Mouse (Mus musculus): ENCODE results near the gene Smim26. TPM values are rescaled to one million over a fixed set of nuclear protein-coding genes. Genes with fewer than 3 reads are reported as not detected.

The Smim26 gene
- polyA plus RNA-seq, 1 experiment from 2014 or later, result 29.6 TPM

- Histone ChIP-seq H3K36me3 (no peaks in the 10 kb centered on the region), H3K4me3 (no peak overlapping the region), H3K9ac (no peak overlapping the region), H3K27ac (no peak overlapping the region), H3K27me3 (replicated peaks) (no peaks in the 10 kb centered on the region), H3K4me1 (no peaks in the 10 kb centered on the region; the same call in 1 of the 2 replicates), H3K4me2 (no peak overlapping the region), H3K9me3 (replicated peaks) (no peaks in the 10 kb centered on the region)
- WGBS (ENCODE audit: insufficient replicate concordance), result 59% methylated on average over 4 of the region's 4 CpGs
- no peak for ATAC-seq
Observed at GRCm38 (mm10) chr2:144638719-144639118, 44.9 kb downstream of the Smim26 start.

- H3K9me3 ChIP-seq (replicated peaks), result no peaks in the 10 kb centered on the region
- no peak for ATAC-seq
- H3K27ac ChIP-seq, result no peak overlapping the region
- 76% methylated on average over 7 of the region's 7 CpGs for WGBS (ENCODE audit: insufficient replicate concordance)
- H3K4me1 ChIP-seq, result no peaks in the 10 kb centered on the region; the same call in 1 of the 2 replicates
- no peak overlapping the region for H3K4me3 ChIP-seq
- H3K27me3 ChIP-seq (replicated peaks), result no peaks in the 10 kb centered on the region
- H3K4me2 ChIP-seq, result no peak overlapping the region
- H3K36me3 ChIP-seq, result no peaks in the 10 kb centered on the region
- H3K9ac ChIP-seq, result no peak overlapping the region
Observed at GRCm38 (mm10) chr2:144640101-144640500, 46.2 kb downstream of the Smim26 start.

GRCm38 (mm10) chr2:144641991-144642390, 48.1 kb downstream of the Smim26 start:
- Histone ChIP-seq H3K9me3 (replicated peaks) (no peaks in the 10 kb centered on the region), H3K27me3 (replicated peaks) (no peaks in the 10 kb centered on the region), H3K4me3 (no peak overlapping the region), H3K4me2 (no peak overlapping the region), H3K36me3 (no peaks in the 10 kb centered on the region), H3K9ac (no peak overlapping the region), H3K27ac (no peak overlapping the region), H3K4me1 (no peaks in the 10 kb centered on the region; the same call in 1 of the 2 replicates)
- 66% methylated on average over 4 of the region's 4 CpGs for WGBS (ENCODE audit: insufficient replicate concordance)
- ATAC-seq, result no peak

Small RNA genes lying within 50 kb of the gene (microRNA-seq; reads per million reads assigned to microRNA genes)
- not detected for gene Gm24823

Other genes with a start within 250 kb of the Smim26 start
- gene Kat14, start 225.1 kb upstream of the Smim26 start, polyA plus RNA-seq (2016; fragmentation: Nextera tagmentation; extraction: Ambion mirVana), result 26.3 and 28.3 TPM in 2 replicates
- 0.74 TPM in 1 of 2 replicates, not detected in the other for gene Pet117, start 225.1 kb upstream of the Smim26 start, polyA plus RNA-seq (2016; fragmentation: Nextera tagmentation; extraction: Ambion mirVana)
- gene Dzank1, start 66.6 kb upstream of the Smim26 start, polyA plus RNA-seq (2016; fragmentation: Nextera tagmentation; extraction: Ambion mirVana), result 0.02 and 0.21 TPM in 2 replicates
- gene Polr3f, start 66.3 kb upstream of the Smim26 start, polyA plus RNA-seq (2016; fragmentation: Nextera tagmentation; extraction: Ambion mirVana), result 15.0 and 15.3 TPM in 2 replicates
- 15.3 and 15.6 TPM in 2 replicates for gene Rbbp9, start 43.2 kb upstream of the Smim26 start, polyA plus RNA-seq (2016; fragmentation: Nextera tagmentation; extraction: Ambion mirVana)
- gene Sec23b, start 37.8 kb upstream of the Smim26 start, polyA plus RNA-seq (2016; fragmentation: Nextera tagmentation; extraction: Ambion mirVana), result 69.0 and 73.1 TPM in 2 replicates
- gene Dtd1, start 5.8 kb downstream of the Smim26 start, polyA plus RNA-seq (2016; fragmentation: Nextera tagmentation; extraction: Ambion mirVana), result 34.1 and 35.8 TPM in 2 replicates
- gene Scp2d1, start 229.6 kb downstream of the Smim26 start, polyA plus RNA-seq (2016; fragmentation: Nextera tagmentation; extraction: Ambion mirVana), result not detected in 2 replicates